Mouse (Mus musculus): ENCODE data around the gene Fam227b. TPM values are rescaled to one million over a fixed set of nuclear protein-coding genes. Genes with fewer than 3 reads are reported as not detected.

Gene Fam227b
- polyA plus RNA-seq (2015; fragmentation: Nextera tagmentation; extraction: Ambion mirVana) = 0.11 TPM in 1 of 2 replicates, not detected in the other

- H3K4me2 ChIP-seq = peak within 1 kb of the TSS; percentile 62
- H3K36me3 ChIP-seq = no peaks in the 10 kb centered on the region
- H3K27ac ChIP-seq (replicated peaks) = peak within 1 kb of the TSS; percentile 94
- H3K4me1 ChIP-seq = peaks cover 12% of the 10 kb centered on the region
- no peaks in the 10 kb centered on the region for H3K27me3 ChIP-seq (replicated peaks)
- ATAC-seq (ENCODE audit: low FRiP score) = peak; percentile 100
- peak within 1 kb of the TSS; percentile 91 for H3K4me3 ChIP-seq (replicated peaks)
- H3K9ac ChIP-seq (replicated peaks) = peak within 1 kb of the TSS; percentile 98
- WGBS = under 1% methylated on average over 57 of the region's 57 CpGs
- no peaks in the 10 kb centered on the region for H3K9me3 ChIP-seq (replicated peaks)
Observed at GRCm38 (mm10) chr2:126151855-126152571, at the start of gene Fam227b, which contains the start of gene Dtwd1. Fam227b (minus strand) TSS chr2:126152004. Dtwd1 (plus strand) TSS chr2:126152141.

GRCm38 (mm10) chr2:126198971-126199370, 47.2 kb upstream of the Fam227b start:
- no peak overlapping the region for H3K4me2 ChIP-seq
- no peaks in the 10 kb centered on the region for H3K36me3 ChIP-seq
- no peak overlapping the region for H3K9ac ChIP-seq (replicated peaks)
- no peaks in the 10 kb centered on the region for H3K4me1 ChIP-seq
- H3K4me3 ChIP-seq (replicated peaks) = no peak overlapping the region
- no peak for ATAC-seq (ENCODE audit: low FRiP score)
- 89% methylated on average over 3 of the region's 3 CpGs for WGBS
- no peak overlapping the region for H3K27ac ChIP-seq (replicated peaks)
- no peaks in the 10 kb centered on the region for H3K9me3 ChIP-seq (replicated peaks)
- no peaks in the 10 kb centered on the region for H3K27me3 ChIP-seq (replicated peaks)

GRCm38 (mm10) chr2:126195631-126196356, 44.0 kb upstream of the Fam227b start:
- 53% methylated on average over 12 of the region's 12 CpGs for WGBS
- Histone ChIP-seq H3K4me1 (no peaks in the 10 kb centered on the region), H3K4me2 (no peak overlapping the region), H3K9ac (replicated peaks) (no peak overlapping the region), H3K27me3 (replicated peaks) (no peaks in the 10 kb centered on the region), H3K36me3 (no peaks in the 10 kb centered on the region), H3K27ac (replicated peaks) (no peak overlapping the region), H3K4me3 (replicated peaks) (no peak overlapping the region), H3K9me3 (replicated peaks) (no peaks in the 10 kb centered on the region)
- no peak for ATAC-seq (ENCODE audit: low FRiP score)

GRCm38 (mm10) chr2:126192129-126192528, 40.3 kb upstream of the Fam227b start:
- no peaks in the 10 kb centered on the region for H3K36me3 ChIP-seq
- 89% methylated on average over 2 of the region's 2 CpGs for WGBS
- no peak overlapping the region for H3K27ac ChIP-seq (replicated peaks)
- no peak overlapping the region for H3K4me3 ChIP-seq (replicated peaks)
- H3K27me3 ChIP-seq (replicated peaks) = no peaks in the 10 kb centered on the region
- no peak overlapping the region for H3K4me2 ChIP-seq
- no peak overlapping the region for H3K9ac ChIP-seq (replicated peaks)
- ATAC-seq (ENCODE audit: low FRiP score) = no peak
- no peaks in the 10 kb centered on the region for H3K4me1 ChIP-seq
- no peaks in the 10 kb centered on the region for H3K9me3 ChIP-seq (replicated peaks)

- Histone ChIP-seq H3K36me3 (no peaks in the 10 kb centered on the region), H3K27ac (replicated peaks) (no peak overlapping the region), H3K4me3 (replicated peaks) (no peak overlapping the region), H3K9me3 (replicated peaks) (no peaks in the 10 kb centered on the region), H3K27me3 (replicated peaks) (no peaks in the 10 kb centered on the region), H3K4me1 (no peaks in the 10 kb centered on the region), H3K4me2 (no peak overlapping the region), H3K9ac (replicated peaks) (no peak overlapping the region)
- no peak for ATAC-seq (ENCODE audit: low FRiP score)
- WGBS = 76% methylated on average over 4 of the region's 4 CpGs
Observed at GRCm38 (mm10) chr2:126191306-126191705, 39.5 kb upstream of the Fam227b start.

- Histone ChIP-seq H3K9ac (replicated peaks) (no peak overlapping the region), H3K4me2 (no peak overlapping the region), H3K9me3 (replicated peaks) (no peaks in the 10 kb centered on the region), H3K36me3 (peaks cover 3% of the 10 kb centered on the region; the same call in 1 of the 2 replicates), H3K27ac (replicated peaks) (no peak overlapping the region), H3K27me3 (replicated peaks) (no peaks in the 10 kb centered on the region), H3K4me3 (replicated peaks) (no peak overlapping the region), H3K4me1 (no peaks in the 10 kb centered on the region)
- WGBS = 100% methylated on average over 1 of the region's 1 CpGs
- no peak for ATAC-seq (ENCODE audit: low FRiP score)
Observed at GRCm38 (mm10) chr2:126171427-126171826, 19.6 kb upstream of the Fam227b start.

- Histone ChIP-seq H3K4me1 (no peaks in the 10 kb centered on the region), H3K36me3 (peaks cover 15% of the 10 kb centered on the region), H3K9ac (replicated peaks) (no peak overlapping the region), H3K27me3 (replicated peaks) (no peaks in the 10 kb centered on the region), H3K9me3 (replicated peaks) (no peaks in the 10 kb centered on the region), H3K4me2 (no peak overlapping the region), H3K4me3 (replicated peaks) (no peak overlapping the region), H3K27ac (replicated peaks) (no peak overlapping the region)
- 89% methylated on average over 8 of the region's 8 CpGs for WGBS
- no peak for ATAC-seq (ENCODE audit: low FRiP score)
Observed at GRCm38 (mm10) chr2:126166848-126167617, 15.2 kb upstream of the Fam227b start.

GRCm38 (mm10) chr2:126166335-126166734, 14.5 kb upstream of the Fam227b start:
- no peaks in the 10 kb centered on the region for H3K9me3 ChIP-seq (replicated peaks)
- no peaks in the 10 kb centered on the region for H3K27me3 ChIP-seq (replicated peaks)
- no peak for ATAC-seq (ENCODE audit: low FRiP score)

GRCm38 (mm10) chr2:126165277-126166018, 13.6 kb upstream of the Fam227b start:
- no peak for ATAC-seq (ENCODE audit: low FRiP score)
- Histone ChIP-seq H3K4me3 (replicated peaks) (no peak overlapping the region), H3K9ac (replicated peaks) (no peak overlapping the region), H3K27ac (replicated peaks) (no peak overlapping the region), H3K27me3 (replicated peaks) (no peaks in the 10 kb centered on the region), H3K36me3 (peaks cover 31% of the 10 kb centered on the region), H3K4me1 (no peaks in the 10 kb centered on the region), H3K9me3 (replicated peaks) (no peaks in the 10 kb centered on the region), H3K4me2 (no peak overlapping the region)
- WGBS = 96% methylated on average over 5 of the region's 5 CpGs

More at GRCm38 (mm10) chr2:126166335-126166734, 14.5 kb upstream of the Fam227b start:
- H3K9ac ChIP-seq (replicated peaks) = no peak overlapping the region
- peaks cover 22% of the 10 kb centered on the region for H3K36me3 ChIP-seq
- H3K4me1 ChIP-seq = no peaks in the 10 kb centered on the region
- no peak overlapping the region for H3K27ac ChIP-seq (replicated peaks)
- no peak overlapping the region for H3K4me2 ChIP-seq
- H3K4me3 ChIP-seq (replicated peaks) = no peak overlapping the region

- Histone ChIP-seq H3K9me3 (replicated peaks) (no peaks in the 10 kb centered on the region), H3K4me2 (no peak overlapping the region), H3K27me3 (replicated peaks) (no peaks in the 10 kb centered on the region), H3K4me3 (replicated peaks) (no peak overlapping the region), H3K36me3 (no peaks in the 10 kb centered on the region), H3K27ac (replicated peaks) (no peak overlapping the region), H3K4me1 (peaks cover under 1% of the 10 kb centered on the region; the same call in 1 of the 2 replicates), H3K9ac (replicated peaks) (no peak overlapping the region)
- ATAC-seq (ENCODE audit: low FRiP score) = no peak
Observed at GRCm38 (mm10) chr2:126147723-126148122, 4.1 kb downstream of the Fam227b start.

- 84% methylated on average over 4 of the region's 4 CpGs for WGBS
- Histone ChIP-seq H3K9ac (replicated peaks) (no peak overlapping the region), H3K4me1 (no peaks in the 10 kb centered on the region), H3K36me3 (no peaks in the 10 kb centered on the region), H3K27ac (replicated peaks) (no peak overlapping the region), H3K9me3 (replicated peaks) (no peaks in the 10 kb centered on the region), H3K4me2 (no peak overlapping the region), H3K27me3 (replicated peaks) (no peaks in the 10 kb centered on the region), H3K4me3 (replicated peaks) (no peak overlapping the region)
- ATAC-seq (ENCODE audit: low FRiP score) = no peak
Observed at GRCm38 (mm10) chr2:126094616-126095015, 57.2 kb downstream of the Fam227b start.
